Mouse (Mus musculus) layer of hippocampus, postnatal 36 days (tissue): ENCODE results near the gene Fthl17d. TPM values are rescaled to one million over a fixed set of nuclear protein-coding genes. Genes with fewer than 3 reads are reported as not detected.
"Not testable (repeated sequence)": the region's sequence is repeated elsewhere in the genome, so short reads cannot be mapped to it uniquely, and the experiment has no call there.

Experiments used
- DNase-seq, 2 experiments: peaks; one replicate each; pipeline ENCODE4 v3.0.0; 2022
- total RNA-seq, 2 experiments: library from RNA; stranded (reverse); gene quantifications; 2 replicates each; pipeline ENCODE4 v1.2.3; 2021

Fthl17d gene
- not detected for total RNA-seq

- DNase-seq, result not testable (repeated sequence)
Observed at GRCm38 (mm10) chrX:8986655-8987054, at the start of gene Fthl17d. Gene Fthl17d (minus strand): TSS chrX:8986755.

GRCm38 (mm10) chrX:9033193-9033592, 46.6 kb upstream of the Fthl17d start, which contains the start of gene Fthl17e:
Gene Fthl17e (plus strand): TSS chrX:9033493.
- DNase-seq, result not testable (repeated sequence)

- DNase-seq, result no peak
Observed at GRCm38 (mm10) chrX:9019481-9019880, 32.9 kb upstream of the Fthl17d start.

DNA sequence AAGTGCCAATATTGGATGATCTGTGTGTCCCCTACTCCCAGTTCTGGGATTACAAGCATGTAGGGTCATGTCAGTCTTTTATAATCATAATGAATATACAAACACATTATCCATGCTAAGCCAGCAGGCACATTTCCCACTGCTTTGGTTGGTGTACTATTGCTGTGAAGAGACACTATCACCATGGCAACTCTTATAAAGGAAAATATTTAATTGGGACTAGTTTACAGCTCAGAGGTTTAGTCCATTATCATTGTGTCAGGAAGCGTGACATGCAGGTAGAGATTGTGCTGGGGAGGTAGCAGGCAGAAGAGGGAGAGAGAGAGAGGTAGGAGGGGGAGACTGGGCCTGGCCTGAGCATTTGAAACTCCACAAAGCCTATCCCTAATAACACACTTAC, 29.5 kb upstream of the Fthl17d start:
- no peak for DNase-seq

- not testable (repeated sequence) for DNase-seq
Observed at GRCm38 (mm10) chrX:8976459-8976858, 10.1 kb downstream of the Fthl17d start, which contains the start of gene Fthl17c. Gene Fthl17c (minus strand): TSS chrX:8976559.

DNA sequence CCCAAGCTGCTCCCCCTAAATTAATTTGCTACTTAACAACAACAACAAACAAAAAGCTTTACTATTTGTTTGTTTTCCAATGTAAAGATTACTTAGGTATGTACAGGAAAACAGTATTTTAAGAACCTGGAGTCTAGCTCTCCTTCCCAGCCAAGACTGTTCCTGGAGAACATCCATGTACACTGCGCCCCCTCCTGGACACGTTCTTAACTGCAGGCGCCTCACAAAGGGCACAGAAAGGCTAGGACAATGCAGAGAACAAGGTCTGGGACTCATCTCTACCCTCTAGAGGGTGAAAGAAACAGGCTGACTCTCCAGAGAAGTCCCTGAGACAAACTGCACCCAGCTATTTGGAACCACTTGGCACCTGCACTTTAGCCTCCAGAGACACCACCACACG, 21.9 kb downstream of the Fthl17d start:
- DNase-seq, result not testable (repeated sequence)

- not testable (repeated sequence) for DNase-seq
Observed at GRCm38 (mm10) chrX:8962875-8963274, 23.7 kb downstream of the Fthl17d start, which contains the start of gene Fthl17b. Gene Fthl17b (minus strand): TSS chrX:8962975.

DNA sequence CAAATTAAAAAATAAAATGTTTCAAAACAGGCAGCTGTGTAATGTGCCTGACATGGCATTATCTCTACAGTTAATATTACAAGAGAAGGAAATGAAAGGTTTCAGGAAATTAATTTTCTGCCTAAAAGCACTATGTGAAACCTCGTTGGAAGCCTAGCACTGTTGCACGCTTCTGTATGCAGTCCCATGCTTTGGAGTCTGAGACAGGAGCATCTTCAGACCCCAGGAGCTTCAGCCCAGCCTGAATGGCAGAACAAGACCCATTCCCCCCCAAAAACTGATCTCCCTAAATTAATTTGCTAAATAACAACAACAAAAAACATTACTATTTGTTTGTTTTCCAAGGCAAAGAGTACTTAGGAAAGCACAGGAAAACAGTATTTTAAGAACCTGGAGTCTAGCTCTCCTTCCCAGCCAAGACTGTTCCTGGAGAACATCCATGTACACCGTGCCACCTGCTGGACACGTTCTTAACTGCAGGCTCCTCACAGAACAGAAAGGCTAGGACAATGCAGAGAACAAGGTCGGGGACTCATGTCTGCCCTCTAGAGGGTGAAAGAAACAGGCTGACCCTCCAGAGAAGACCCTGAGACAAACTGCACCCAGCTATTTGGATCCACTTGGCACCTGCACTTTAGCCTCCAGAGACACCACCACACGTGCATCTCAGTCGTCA, 38.3 kb downstream of the Fthl17d start:
- DNase-seq, result peak; percentile 74 to 78

GRCm38 (mm10) chrX:8944041-8944440, 42.5 kb downstream of the Fthl17d start:
- no peak for DNase-seq

Other genes starting within 250 kb of the Fthl17d start
- gene Ssx9, start 238.3 kb downstream of the Fthl17d start, total RNA-seq, result not detected
- not detected for gene Ssxb5, start 183.1 kb downstream of the Fthl17d start, total RNA-seq
- not detected for gene Gm6592, start 142.8 kb downstream of the Fthl17d start, total RNA-seq
- gene Gm5751, start 112.5 kb downstream of the Fthl17d start, total RNA-seq, result not detected
- 10 to 100 TPM; 29.7 to 31.9 TPM for gene B630019K06Rik, start 94.4 kb downstream of the Fthl17d start, total RNA-seq
- not detected for gene Fthl17b, start 23.8 kb downstream of the Fthl17d start, total RNA-seq
- gene Fthl17c, start 10.2 kb downstream of the Fthl17d start, total RNA-seq, result not detected
- gene Fthl17e, start 46.7 kb upstream of the Fthl17d start, total RNA-seq, result not detected
- not detected for gene Fthl17f, start 76.3 kb upstream of the Fthl17d start, total RNA-seq
- gene 4930402K13Rik, start 117.8 kb upstream of the Fthl17d start, total RNA-seq, result not detected
- gene Lancl3, start 213.1 kb upstream of the Fthl17d start, total RNA-seq, result 1 to 10 TPM; 5.6 to 5.7 TPM